Mouse (Mus musculus) kidney, postnatal 14 days (tissue): ENCODE data around the gene Thbs4.

ENCODE experiments used
- DNase-seq: peaks from one replicate; pipeline ENCODE4 v3.0.0; 2022; ENCODE audit warnings: mixed read lengths

Gene Thbs4

GRCm38 (mm10) chr13:92711821-92712220 lies 82.8 kb downstream of the Thbs4 start:
- no peak for DNase-seq

- DNase-seq = no peak
Observed at GRCm38 (mm10) chr13:92710361-92710760, 84.3 kb downstream of the Thbs4 start.

- DNase-seq = no peak
Observed at GRCm38 (mm10) chr13:92709535-92709934, 85.1 kb downstream of the Thbs4 start.

GRCm38 (mm10) chr13:92708466-92708865 lies 86.2 kb downstream of the Thbs4 start:
- no peak for DNase-seq

- no peak for DNase-seq
Observed at GRCm38 (mm10) chr13:92707941-92708340, 86.7 kb downstream of the Thbs4 start.

GRCm38 (mm10) chr13:92706342-92707061 lies 88.1 kb downstream of the Thbs4 start:
- DNase-seq = no peak

GRCm38 (mm10) chr13:92705016-92705535 lies 89.5 kb downstream of the Thbs4 start:
- no peak for DNase-seq

- DNase-seq = peak; percentile 23
Observed at GRCm38 (mm10) chr13:92704189-92704588, 90.4 kb downstream of the Thbs4 start.

- peak; percentile 8 for DNase-seq
Observed at GRCm38 (mm10) chr13:92703241-92704027, 91.2 kb downstream of the Thbs4 start.

- no peak for DNase-seq
Observed at GRCm38 (mm10) chr13:92702035-92702434, 92.6 kb downstream of the Thbs4 start.
